Mouse (Mus musculus): ENCODE data around the gene Ccl20.

Ccl20 gene

GRCm38 (mm10) chr1:83141510-83141909 is 24.9 kb downstream of the Ccl20 start:
- no peak for DNase-seq

- DNase-seq: no peak
Observed at GRCm38 (mm10) chr1:83142055-83142454, 25.5 kb downstream of the Ccl20 start.

- DNase-seq: no peak
Observed at GRCm38 (mm10) chr1:83146547-83146946, 30.0 kb downstream of the Ccl20 start.

- peak; percentile 16 for DNase-seq
Observed at GRCm38 (mm10) chr1:83150227-83150626, 33.7 kb downstream of the Ccl20 start.

GRCm38 (mm10) chr1:83152961-83153360 is 36.4 kb downstream of the Ccl20 start:
- no peak for DNase-seq

- DNase-seq: peak; percentile 77
Observed at GRCm38 (mm10) chr1:83156876-83157275, 40.3 kb downstream of the Ccl20 start.

GRCm38 (mm10) chr1:83159603-83160002 is 43.0 kb downstream of the Ccl20 start, which contains the start of gene Daw1:
Gene Daw1 (plus strand): TSS chr1:83159752.
- peak; percentile 62 for DNase-seq

GRCm38 (mm10) chr1:83161658-83162057 is 45.1 kb downstream of the Ccl20 start:
- peak; percentile 24 for DNase-seq

GRCm38 (mm10) chr1:83164027-83164426 is 47.5 kb downstream of the Ccl20 start:
- no peak for DNase-seq

Measured in kidney, adult 9 months (tissue).